In the genomic region with DNA sequence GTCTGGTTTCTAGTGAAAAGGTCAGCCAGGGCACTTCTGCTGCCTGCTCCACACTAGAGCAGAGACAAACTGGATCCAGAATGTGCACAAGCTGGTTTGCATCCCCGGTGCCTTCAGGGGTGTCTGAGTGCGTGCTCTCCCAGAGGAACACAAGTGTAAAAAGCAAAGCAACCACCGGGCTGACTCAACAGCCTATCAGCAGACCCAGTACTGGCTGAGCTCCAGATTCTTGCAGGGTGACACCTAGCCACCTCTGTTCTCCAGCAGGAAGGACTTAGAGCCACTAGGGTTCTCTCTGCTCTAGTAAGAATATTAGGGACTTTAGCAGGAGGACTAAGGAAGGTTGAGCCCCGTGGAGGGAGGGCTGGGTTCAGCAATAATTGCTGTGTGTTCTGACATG, we compare ENCODE assay signal across 10 mouse cellular contexts.
DNase-seq lines count a peak whose midpoint lies in the region; ATAC-seq and TF ChIP-seq lines count a peak whose summit lies in the region.
"Had no signal": no experiment of that assay in that cellular context is flagged by ENCODE, and none has a peak within 500 bp of the region (broad histone marks: within the 10 kb centered on the region; RNA-seq: fewer than 3 reads in every experiment).

No protein-coding gene starts in this region.

- peak; percentile 79 for ATAC-seq in intestine, embryonic 15.5 days
- ATAC-seq in intestine, postnatal 0 days, result no peak
- ATAC-seq in liver, postnatal 0 days, result peak; percentile 60

- H3K4me2 ChIP-seq in intestine, embryonic 15.5 days (replicated peaks), result no peak overlapping the region
- H3K4me2 ChIP-seq in intestine, postnatal 0 days (replicated peaks; ENCODE audit: low read depth), result no peak overlapping the region
- peak overlapping the region; percentile 55; the same call in 1 of the 2 replicates for H3K4me2 ChIP-seq in liver, postnatal 0 days (ENCODE audit: low read depth, low read length)
- H3K4me2 ChIP-seq: embryonic facial prominence, embryonic 15.5 days had no signal

- H3K9me3 ChIP-seq in intestine, embryonic 15.5 days, result no peaks in the 10 kb centered on the region
- no peaks in the 10 kb centered on the region for H3K9me3 ChIP-seq in intestine, postnatal 0 days (ENCODE audit: control insufficient read depth)
- no peaks in the 10 kb centered on the region for H3K9me3 ChIP-seq in liver, postnatal 0 days (ENCODE audit: low read length)
- H3K9me3 ChIP-seq: embryonic facial prominence, embryonic 15.5 days had no signal

- no peak for TF ChIP-seq CTCF in intestine, postnatal 0 days (IDR thresholded peaks at IDR 0.05; ENCODE audit: low read depth)
- TF ChIP-seq CTCF in liver, postnatal 0 days (IDR thresholded peaks at IDR 0.05; ENCODE audit: low read depth), result no peak

- no peak overlapping the region for H3K27ac ChIP-seq in intestine, embryonic 15.5 days
- no peak overlapping the region for H3K27ac ChIP-seq in intestine, postnatal 0 days (ENCODE audit: low read depth, low read length)
- H3K27ac ChIP-seq in liver, postnatal 0 days (ENCODE audit: low read depth), result peak overlapping the region; percentile 24; the same call in 1 of the 2 replicates
- H3K27ac ChIP-seq: embryonic facial prominence, embryonic 15.5 days had no signal

- 47% methylated on average over 4 of the region's 4 CpGs for WGBS in intestine, embryonic 15.5 days
- WGBS in intestine, postnatal 0 days, result 42% methylated on average over 4 of the region's 4 CpGs
- 38% methylated on average over 4 of the region's 4 CpGs for WGBS in liver, postnatal 0 days (ENCODE audit: insufficient replicate concordance)

- DNase-seq in heart, postnatal 4 days, result peak; percentile 61
- peak; percentile 46 for DNase-seq in liver, postnatal 0 days
- DNase-seq in urinary bladder, postnatal 25 days (ENCODE audit: low spot score), result peak; percentile 45
- DNase-seq in spleen, postnatal 4 days (ENCODE audit: low spot score in 2 of 2), result no peak
- no peak for DNase-seq in adipocyte (ENCODE audit: low spot score)
- DNase-seq in thymus, postnatal 4 days, result no peak
- DNase-seq: gastrocnemius, postnatal 36 days had no signal

- H3K36me3 ChIP-seq in intestine, embryonic 15.5 days, result no peaks in the 10 kb centered on the region
- H3K36me3 ChIP-seq in intestine, postnatal 0 days (ENCODE audit: control insufficient read depth, insufficient read depth), result no peaks in the 10 kb centered on the region; the same call in 1 of the 2 replicates
- peaks cover 44% of the 10 kb centered on the region for H3K36me3 ChIP-seq in liver, postnatal 0 days (replicated peaks; ENCODE audit: insufficient read depth, low read length)
- H3K36me3 ChIP-seq: embryonic facial prominence, embryonic 15.5 days had no signal

- 0 out of 2 replicates have a peak, but pooled peaks cover 2% of the 10 kb centered on the region for H3K4me1 ChIP-seq in intestine, embryonic 15.5 days (replicated peaks)
- H3K4me1 ChIP-seq in intestine, postnatal 0 days (replicated peaks; ENCODE audit: control insufficient read depth, insufficient read depth, low read length), result no peaks in the 10 kb centered on the region
- 0 out of 2 replicates have a peak, but pooled peaks cover 3% of the 10 kb centered on the region for H3K4me1 ChIP-seq in liver, postnatal 0 days (ENCODE audit: insufficient read depth)

- H3K27me3 ChIP-seq in intestine, embryonic 15.5 days (replicated peaks), result no peaks in the 10 kb centered on the region
- no peaks in the 10 kb centered on the region for H3K27me3 ChIP-seq in intestine, postnatal 0 days (replicated peaks; ENCODE audit: control insufficient read depth, insufficient read depth, low read length)
- no peaks in the 10 kb centered on the region for H3K27me3 ChIP-seq in liver, postnatal 0 days (ENCODE audit: insufficient read depth, low read length)
- H3K27me3 ChIP-seq: embryonic facial prominence, embryonic 15.5 days had no signal

- H3K4me3 ChIP-seq in intestine, embryonic 15.5 days (replicated peaks), result no peak overlapping the region
- H3K4me3 ChIP-seq in intestine, postnatal 0 days (ENCODE audit: low read depth, low read length), result no peak overlapping the region
- no peak overlapping the region for H3K4me3 ChIP-seq in liver, postnatal 0 days (ENCODE audit: low read depth, low read length)
- H3K4me3 ChIP-seq: embryonic facial prominence, embryonic 15.5 days had no signal

- H3K9ac ChIP-seq in intestine, embryonic 15.5 days, result no peak overlapping the region
- no peak overlapping the region for H3K9ac ChIP-seq in intestine, postnatal 0 days (ENCODE audit: low read depth, low read length)
- no peak overlapping the region; the same call in 1 of the 2 replicates for H3K9ac ChIP-seq in liver, postnatal 0 days (replicated peaks)
- H3K9ac ChIP-seq: embryonic facial prominence, embryonic 15.5 days had no signal

- TF ChIP-seq EP300 in liver, postnatal 0 days (IDR thresholded peaks at IDR 0.05; ENCODE audit: low read depth), result no peak

Comparison
In these comparisons a context has a peak if more than half of its experiments do, and no peak if none do; other contexts are left out.
1. DNase-seq: peak in heart, postnatal 4 days (single experiment), liver, postnatal 0 days (single experiment) and urinary bladder, postnatal 25 days (single experiment); none in spleen, postnatal 4 days (0 of 2), adipocyte (single experiment) and thymus, postnatal 4 days (single experiment).